Mouse (Mus musculus): ENCODE data around the gene Cck. TPM values are rescaled to one million over a fixed set of nuclear protein-coding genes. Genes with fewer than 3 reads are reported as not detected.

Cck gene
- not detected in 2 replicates for polyA plus RNA-seq (2015; fragmentation: Nextera tagmentation; extraction: Ambion mirVana)

DNA sequence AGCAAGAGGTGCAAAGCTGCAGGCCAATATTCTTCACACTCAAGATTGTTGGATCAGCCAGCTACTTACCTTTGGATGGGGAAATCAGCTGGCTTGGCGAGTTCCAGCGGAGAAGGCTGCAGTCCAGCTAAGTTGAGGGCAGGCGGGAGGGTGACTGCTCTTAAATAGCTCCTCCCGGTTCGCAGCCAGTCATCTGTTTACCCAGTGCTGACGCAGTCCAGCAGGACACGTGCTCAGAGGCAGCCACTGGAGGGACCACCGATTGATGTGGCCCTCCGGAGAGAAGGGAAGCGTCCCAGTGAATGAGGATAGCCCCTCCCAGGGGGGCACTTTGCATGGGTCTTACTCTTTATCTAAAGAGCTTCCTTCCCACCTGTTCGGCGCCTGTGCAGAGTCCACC lies at the start of gene Cck:
TSS of gene Cck (minus strand) at position 166 of the 400 bp plus-strand sequence.
- Histone ChIP-seq H3K9me3 (ENCODE audit: low read length) (no peaks in the 10 kb centered on the region), H3K4me2 (ENCODE audit: low read depth, low read length) (no peak within 1 kb of the TSS), H3K36me3 (replicated peaks; ENCODE audit: insufficient read depth, low read length) (no peaks in the 10 kb centered on the region), H3K4me3 (ENCODE audit: low read depth, low read length) (no peak within 1 kb of the TSS), H3K4me1 (ENCODE audit: insufficient read depth) (no peaks in the 10 kb centered on the region), H3K27ac (ENCODE audit: low read depth) (no peak within 1 kb of the TSS), H3K9ac (replicated peaks) (no peak within 1 kb of the TSS), H3K27me3 (ENCODE audit: insufficient read depth, low read length) (peaks cover 45% of the 10 kb centered on the region)
- ATAC-seq (peak; percentile 41; the same call in 1 of the 2 replicates), DNase-seq (no peak)
- WGBS (ENCODE audit: insufficient replicate concordance), result 6% methylated on average over 12 of the region's 12 CpGs
- TF ChIP-seq EP300 (IDR thresholded peaks at IDR 0.05; ENCODE audit: low read depth), result no peak
- TF ChIP-seq CTCF (IDR thresholded peaks at IDR 0.05; ENCODE audit: low read depth), result no peak

DNA sequence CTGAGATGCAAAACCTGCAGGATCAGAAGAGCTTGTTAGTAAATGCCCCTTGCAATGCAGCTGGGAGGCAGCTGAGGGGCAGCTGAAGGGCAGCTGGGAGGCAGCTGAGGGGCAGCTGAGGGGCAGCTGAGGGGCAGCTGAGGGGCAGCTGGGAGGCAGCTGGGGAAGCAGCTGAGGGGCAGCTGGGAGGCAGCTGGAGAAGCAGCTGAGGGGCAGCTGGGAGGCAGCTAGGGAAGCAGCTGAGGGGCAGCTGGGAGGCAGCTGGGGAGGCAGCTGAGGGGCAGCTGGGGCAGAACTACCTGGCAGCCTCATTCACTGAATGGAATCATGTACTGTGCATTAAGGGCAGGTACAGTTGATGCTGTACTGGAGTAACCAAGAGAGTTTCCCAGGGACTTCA lies 46.0 kb upstream of the Cck start:
- no peaks in the 10 kb centered on the region for H3K4me1 ChIP-seq (ENCODE audit: insufficient read depth)
- no peak overlapping the region for H3K4me2 ChIP-seq (ENCODE audit: low read depth, low read length)
- H3K9ac ChIP-seq (replicated peaks), result no peak overlapping the region
- H3K9me3 ChIP-seq (ENCODE audit: low read length), result peaks cover 3% of the 10 kb centered on the region
- H3K36me3 ChIP-seq (replicated peaks; ENCODE audit: insufficient read depth, low read length), result no peaks in the 10 kb centered on the region
- DNase-seq (no peak), ATAC-seq (no peak)
- H3K27me3 ChIP-seq (ENCODE audit: insufficient read depth, low read length), result no peaks in the 10 kb centered on the region
- H3K4me3 ChIP-seq (ENCODE audit: low read depth, low read length), result no peak overlapping the region
- TF ChIP-seq CTCF (IDR thresholded peaks at IDR 0.05; ENCODE audit: low read depth) (no peak), EP300 (IDR thresholded peaks at IDR 0.05; ENCODE audit: low read depth) (no peak)
- H3K27ac ChIP-seq (ENCODE audit: low read depth), result no peak overlapping the region

GRCm38 (mm10) chr9:121532626-121533025 lies 37.1 kb upstream of the Cck start:
- Histone ChIP-seq H3K9ac (replicated peaks) (no peak overlapping the region), H3K27me3 (ENCODE audit: insufficient read depth, low read length) (no peaks in the 10 kb centered on the region), H3K36me3 (replicated peaks; ENCODE audit: insufficient read depth, low read length) (no peaks in the 10 kb centered on the region), H3K9me3 (ENCODE audit: low read length) (peaks cover 5% of the 10 kb centered on the region), H3K4me1 (ENCODE audit: insufficient read depth) (no peaks in the 10 kb centered on the region), H3K27ac (ENCODE audit: low read depth) (no peak overlapping the region), H3K4me2 (ENCODE audit: low read depth, low read length) (no peak overlapping the region), H3K4me3 (ENCODE audit: low read depth, low read length) (no peak overlapping the region)
- ATAC-seq (no peak), DNase-seq (no peak)
- no peak for TF ChIP-seq EP300 (IDR thresholded peaks at IDR 0.05; ENCODE audit: low read depth)
- no peak for TF ChIP-seq CTCF (IDR thresholded peaks at IDR 0.05; ENCODE audit: low read depth)
- WGBS (ENCODE audit: insufficient replicate concordance), result 74% methylated on average over 9 of the region's 9 CpGs

DNA sequence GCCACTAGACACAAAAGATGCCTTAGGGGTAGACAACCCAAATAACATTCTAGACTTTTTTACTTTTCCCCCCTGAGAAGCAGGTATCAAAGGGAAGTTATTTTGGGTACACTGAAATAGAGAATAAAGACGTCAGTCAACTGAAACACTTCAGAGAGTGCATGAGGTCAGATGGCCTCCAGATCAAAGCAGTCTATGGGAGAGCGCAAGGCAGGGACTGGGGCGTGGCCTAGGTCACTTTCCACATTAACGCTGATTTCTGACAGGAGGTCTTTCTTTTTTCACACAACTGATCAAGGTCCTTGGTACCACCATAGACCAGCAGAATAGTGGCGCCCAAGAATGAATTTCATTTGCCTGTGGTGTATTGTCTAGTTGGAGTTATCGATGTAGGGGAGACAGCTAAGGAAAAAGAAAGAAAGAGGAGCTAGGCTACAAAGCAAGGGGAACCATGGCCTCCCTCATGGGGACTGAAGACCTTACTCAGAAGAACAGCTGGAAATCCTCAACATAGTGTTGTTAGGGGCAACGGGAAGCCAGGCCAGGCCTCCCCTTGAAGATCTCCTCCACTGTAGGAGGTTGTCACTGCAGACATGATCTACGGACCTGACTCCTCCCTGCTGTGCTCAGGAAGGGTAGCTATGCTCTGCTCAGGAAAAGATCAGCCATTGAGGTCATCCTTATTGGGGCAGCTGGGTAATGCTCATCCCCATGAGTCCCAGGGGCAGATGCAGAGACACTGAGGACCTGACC lies 33.3 kb upstream of the Cck start:
- no peak for ATAC-seq
- Histone ChIP-seq H3K36me3 (replicated peaks; ENCODE audit: insufficient read depth, low read length) (no peaks in the 10 kb centered on the region), H3K4me3 (ENCODE audit: low read depth, low read length) (no peak overlapping the region), H3K4me1 (ENCODE audit: insufficient read depth) (no peaks in the 10 kb centered on the region), H3K9ac (replicated peaks) (no peak overlapping the region), H3K27me3 (ENCODE audit: insufficient read depth, low read length) (no peaks in the 10 kb centered on the region), H3K4me2 (ENCODE audit: low read depth, low read length) (no peak overlapping the region), H3K9me3 (ENCODE audit: low read length) (no peaks in the 10 kb centered on the region), H3K27ac (ENCODE audit: low read depth) (no peak overlapping the region)
- DNase-seq, result no peak
- TF ChIP-seq EP300 (IDR thresholded peaks at IDR 0.05; ENCODE audit: low read depth) (no peak), CTCF (IDR thresholded peaks at IDR 0.05; ENCODE audit: low read depth) (no peak)
- 67% methylated on average over 8 of the region's 8 CpGs for WGBS (ENCODE audit: insufficient replicate concordance)

- TF ChIP-seq CTCF (IDR thresholded peaks at IDR 0.05; ENCODE audit: low read depth) (no peak), EP300 (IDR thresholded peaks at IDR 0.05; ENCODE audit: low read depth) (no peak)
- DNase-seq, result no peak
- no peak for ATAC-seq
- Histone ChIP-seq H3K4me2 (ENCODE audit: low read depth, low read length) (no peak overlapping the region), H3K9me3 (ENCODE audit: low read length) (no peaks in the 10 kb centered on the region), H3K4me3 (ENCODE audit: low read depth, low read length) (no peak overlapping the region), H3K9ac (replicated peaks) (no peak overlapping the region), H3K4me1 (ENCODE audit: insufficient read depth) (no peaks in the 10 kb centered on the region), H3K36me3 (replicated peaks; ENCODE audit: insufficient read depth, low read length) (no peaks in the 10 kb centered on the region), H3K27ac (ENCODE audit: low read depth) (no peak overlapping the region), H3K27me3 (ENCODE audit: insufficient read depth, low read length) (no peaks in the 10 kb centered on the region)
- 75% methylated on average over 6 of the region's 6 CpGs for WGBS (ENCODE audit: insufficient replicate concordance)
Measured at GRCm38 (mm10) chr9:121526171-121526570, 30.7 kb upstream of the Cck start.

DNA sequence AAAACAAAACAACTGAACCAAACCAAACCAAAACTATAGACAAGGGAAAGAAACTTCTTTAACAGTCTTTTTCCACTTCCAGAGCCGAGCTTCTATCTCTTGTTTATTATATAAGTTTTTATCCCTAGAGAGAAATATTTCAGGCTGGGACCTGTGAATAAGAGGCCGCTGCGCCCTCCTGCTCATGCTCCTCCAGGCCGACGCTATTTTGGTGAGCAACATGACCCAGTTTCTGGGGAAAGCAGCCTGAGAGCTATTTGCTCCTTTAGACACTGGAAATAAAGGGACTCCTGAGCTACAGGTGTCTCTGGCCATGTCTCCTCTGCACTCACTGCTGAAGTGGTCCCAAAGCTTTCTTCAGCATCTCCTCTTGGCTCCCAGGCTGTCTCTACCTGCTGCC lies 24.6 kb upstream of the Cck start:
- H3K9me3 ChIP-seq (ENCODE audit: low read length), result no peaks in the 10 kb centered on the region
- no peak for ATAC-seq
- no peaks in the 10 kb centered on the region for H3K36me3 ChIP-seq (replicated peaks; ENCODE audit: insufficient read depth, low read length)
- H3K4me3 ChIP-seq (ENCODE audit: low read depth, low read length), result no peak overlapping the region
- H3K4me2 ChIP-seq (ENCODE audit: low read depth, low read length), result no peak overlapping the region
- no peak for DNase-seq
- no peak for TF ChIP-seq CTCF (IDR thresholded peaks at IDR 0.05; ENCODE audit: low read depth)
- no peak for TF ChIP-seq EP300 (IDR thresholded peaks at IDR 0.05; ENCODE audit: low read depth)
- peaks cover 3% of the 10 kb centered on the region; the same call in 1 of the 2 replicates for H3K27me3 ChIP-seq (ENCODE audit: insufficient read depth, low read length)
- no peak overlapping the region for H3K9ac ChIP-seq (replicated peaks)
- WGBS (ENCODE audit: insufficient replicate concordance), result 75% methylated on average over 5 of the region's 5 CpGs
- H3K4me1 ChIP-seq (ENCODE audit: insufficient read depth), result no peaks in the 10 kb centered on the region
- H3K27ac ChIP-seq (ENCODE audit: low read depth), result no peak overlapping the region
